Mouse (Mus musculus) stomach, embryonic 15.5 days (tissue): Measurements from ENCODE around the gene Nhsl2. TPM values are rescaled to one million over a fixed set of nuclear protein-coding genes. Genes with fewer than 3 reads are reported as not detected.
A peak's percentile ranks its signal among the peaks of the same experiment; 100 is the strongest.

Experiments used
- ATAC-seq: fragments of 200-750 bp; cut with Nextera tagmentation; 2 replicates; pipeline ENCODE4 v1.8.0; 2017; ENCODE audit warnings: low read depth, moderate number of reproducible peaks, moderate TSS enrichment; ENCODE audit not compliant: insufficient read depth, low FRiP score
- H3K27ac ChIP-seq: fragments of 300-500 bp; sonication (generic); 2 replicates; pipeline ENCODE4 v1.5.1; 2015; ENCODE audit warnings: mild to moderate bottlenecking, inconsistent platforms
- H3K27me3 ChIP-seq: fragments of 300-500 bp; sonication (generic); replicated peaks from 2 replicates; pipeline ENCODE4 v1.6.1; 2015; ENCODE audit warnings: inconsistent platforms
- H3K36me3 ChIP-seq: fragments of 300-500 bp; sonication (generic); 2 replicates; pipeline ENCODE4 v1.6.1; 2015; ENCODE audit warnings: inconsistent platforms
- H3K4me1 ChIP-seq: fragments of 300-500 bp; sonication (generic); 2 replicates; pipeline ENCODE4 v1.6.1; 2015; ENCODE audit warnings: inconsistent platforms
- H3K4me2 ChIP-seq: fragments of 300-500 bp; sonication (generic); 2 replicates; pipeline ENCODE4 v1.6.1; 2015; ENCODE audit warnings: mild to moderate bottlenecking, inconsistent platforms
- H3K4me3 ChIP-seq: fragments of 300-500 bp; sonication (generic); replicated peaks from 2 replicates; pipeline ENCODE4 v1.5.1; 2015; ENCODE audit warnings: inconsistent platforms
- H3K9ac ChIP-seq: fragments of 300-500 bp; sonication (generic); 2 replicates; pipeline ENCODE4 v1.6.1; 2015; ENCODE audit warnings: inconsistent platforms
- H3K9me3 ChIP-seq: fragments of 300-500 bp; sonication (generic); 2 replicates; pipeline ENCODE4 v1.6.1; 2016; ENCODE audit warnings: inconsistent platforms
- WGBS: fragments of 180-500 bp; shearing (Covaris S2); methylation state at CpG from one replicate; pipeline ENCODE4 v1.1.7; 2015; 5-methylcytosine and 5-hydroxymethylcytosine counted together
- polyA plus RNA-seq: library from polyadenylated mRNA; unstranded; fragments of >200 nt; fragmentation: Nextera tagmentation; extraction: Ambion mirVana; gene quantifications from 2 replicates; pipeline ENCODE4 v1.2.1, GENCODE M21; 2015

The Nhsl2 gene
- polyA plus RNA-seq, 1 experiment from 2014 or later = 10.5 TPM

- Histone ChIP-seq H3K4me1 (no peaks in the 10 kb centered on the region), H3K9ac (no peak overlapping the region), H3K4me2 (no peak overlapping the region), H3K4me3 (no peak overlapping the region), H3K9me3 (no peaks in the 10 kb centered on the region), H3K27me3 (0 out of 2 replicates have a peak, but pooled peaks cover 3% of the 10 kb centered on the region), H3K27ac (peak overlapping the region; percentile 57), H3K36me3 (no peaks in the 10 kb centered on the region)
- ATAC-seq = no peak; the same call in 1 of the 2 replicates
- WGBS = 30% methylated on average over 12 of the region's 12 CpGs
Observed at GRCm38 (mm10) chrX:101993841-101994571, 144.8 kb downstream of the Nhsl2 start.

GRCm38 (mm10) chrX:101996726-101997125, 147.5 kb downstream of the Nhsl2 start:
- H3K4me2 ChIP-seq = no peak overlapping the region
- H3K9me3 ChIP-seq = no peaks in the 10 kb centered on the region
- WGBS = 86% methylated on average over 2 of the region's 2 CpGs
- H3K27me3 ChIP-seq = no peaks in the 10 kb centered on the region
- no peaks in the 10 kb centered on the region for H3K36me3 ChIP-seq
- H3K9ac ChIP-seq = no peak overlapping the region
- H3K4me1 ChIP-seq = no peaks in the 10 kb centered on the region
- H3K4me3 ChIP-seq = no peak overlapping the region
- no peak for ATAC-seq
- no peak overlapping the region for H3K27ac ChIP-seq

GRCm38 (mm10) chrX:102003632-102004315, 154.6 kb downstream of the Nhsl2 start:
- Histone ChIP-seq H3K27me3 (peaks cover 4% of the 10 kb centered on the region; the same call in 1 of the 2 replicates), H3K4me2 (peak overlapping the region; percentile 51), H3K9ac (no peak overlapping the region), H3K4me3 (peak overlapping the region; percentile 25), H3K36me3 (no peaks in the 10 kb centered on the region), H3K27ac (no peak overlapping the region), H3K4me1 (0 out of 2 replicates have a peak, but pooled peaks cover 5% of the 10 kb centered on the region), H3K9me3 (no peaks in the 10 kb centered on the region)
- ATAC-seq = 0 out of 2 replicates have a peak, but pooled peaks have one; percentile 14
- WGBS = 21% methylated on average over 20 of the region's 20 CpGs

- peak overlapping the region; percentile 25 for H3K4me3 ChIP-seq
- H3K9ac ChIP-seq = no peak overlapping the region
- no peaks in the 10 kb centered on the region for H3K9me3 ChIP-seq
- peaks cover 4% of the 10 kb centered on the region; the same call in 1 of the 2 replicates for H3K27me3 ChIP-seq
- ATAC-seq = no peak
- H3K4me2 ChIP-seq = peak overlapping the region; percentile 51
- WGBS = 14% methylated on average over 7 of the region's 7 CpGs
- no peaks in the 10 kb centered on the region for H3K36me3 ChIP-seq
- H3K27ac ChIP-seq = no peak overlapping the region
- H3K4me1 ChIP-seq = 0 out of 2 replicates have a peak, but pooled peaks cover 5% of the 10 kb centered on the region
Observed at GRCm38 (mm10) chrX:102004370-102004769, 155.2 kb downstream of the Nhsl2 start.

- H3K27me3 ChIP-seq = peaks cover 4% of the 10 kb centered on the region; the same call in 1 of the 2 replicates
- peak overlapping the region; percentile 73 for H3K27ac ChIP-seq
Observed at GRCm38 (mm10) chrX:102005141-102005641, 156.0 kb downstream of the Nhsl2 start.

GRCm38 (mm10) chrX:102007935-102008334, 158.8 kb downstream of the Nhsl2 start:
- Histone ChIP-seq H3K9me3 (no peaks in the 10 kb centered on the region), H3K4me3 (no peak overlapping the region), H3K27ac (no peak overlapping the region), H3K27me3 (peaks cover 4% of the 10 kb centered on the region; the same call in 1 of the 2 replicates), H3K4me1 (0 out of 2 replicates have a peak, but pooled peaks cover 5% of the 10 kb centered on the region), H3K4me2 (no peak overlapping the region), H3K36me3 (no peaks in the 10 kb centered on the region), H3K9ac (no peak overlapping the region)
- no peak for ATAC-seq
- WGBS = 55% methylated on average over 2 of the region's 2 CpGs

More at GRCm38 (mm10) chrX:102005141-102005641, 156.0 kb downstream of the Nhsl2 start:
- Histone ChIP-seq H3K4me1 (0 out of 2 replicates have a peak, but pooled peaks cover 5% of the 10 kb centered on the region), H3K9ac (no peak overlapping the region), H3K4me2 (peak overlapping the region; percentile 51), H3K4me3 (peak overlapping the region; percentile 19), H3K36me3 (no peaks in the 10 kb centered on the region), H3K9me3 (no peaks in the 10 kb centered on the region)
- peak; percentile 89 for ATAC-seq
- WGBS = 12% methylated on average over 10 of the region's 10 CpGs

GRCm38 (mm10) chrX:102017213-102017923, 168.2 kb downstream of the Nhsl2 start:
- H3K27me3 ChIP-seq = peaks cover 4% of the 10 kb centered on the region
- no peak for ATAC-seq
- H3K36me3 ChIP-seq = no peaks in the 10 kb centered on the region
- no peaks in the 10 kb centered on the region for H3K4me1 ChIP-seq
- WGBS = 49% methylated on average over 9 of the region's 9 CpGs
- H3K4me2 ChIP-seq = no peak overlapping the region
- no peak overlapping the region for H3K9ac ChIP-seq
- H3K27ac ChIP-seq = no peak overlapping the region
- no peak overlapping the region for H3K4me3 ChIP-seq
- no peaks in the 10 kb centered on the region for H3K9me3 ChIP-seq

- H3K4me3 ChIP-seq = no peak overlapping the region
- ATAC-seq = peak; percentile 60; the same call in 1 of the 2 replicates
- H3K4me2 ChIP-seq = no peak overlapping the region
- no peaks in the 10 kb centered on the region for H3K4me1 ChIP-seq
- no peaks in the 10 kb centered on the region for H3K9me3 ChIP-seq
- no peaks in the 10 kb centered on the region for H3K36me3 ChIP-seq
- no peak overlapping the region for H3K27ac ChIP-seq
- WGBS = 42% methylated on average over 3 of the region's 3 CpGs
- peaks cover 4% of the 10 kb centered on the region for H3K27me3 ChIP-seq
- H3K9ac ChIP-seq = no peak overlapping the region
Observed at GRCm38 (mm10) chrX:102018890-102019289, 169.7 kb downstream of the Nhsl2 start.

- 70% methylated on average over 7 of the region's 7 CpGs for WGBS
- Histone ChIP-seq H3K27ac (peak overlapping the region; percentile 26; the same call in 1 of the 2 replicates), H3K36me3 (no peaks in the 10 kb centered on the region), H3K9ac (no peak overlapping the region), H3K4me3 (no peak overlapping the region), H3K4me1 (no peaks in the 10 kb centered on the region), H3K4me2 (no peak overlapping the region), H3K9me3 (no peaks in the 10 kb centered on the region), H3K27me3 (peaks cover 4% of the 10 kb centered on the region)
- no peak for ATAC-seq
Observed at GRCm38 (mm10) chrX:102019471-102020240, 170.5 kb downstream of the Nhsl2 start.

- Histone ChIP-seq H3K9ac (no peak overlapping the region), H3K4me2 (no peak overlapping the region), H3K9me3 (no peaks in the 10 kb centered on the region), H3K36me3 (no peaks in the 10 kb centered on the region), H3K27me3 (peaks cover 3% of the 10 kb centered on the region; the same call in 1 of the 2 replicates), H3K27ac (no peak overlapping the region), H3K4me3 (no peak overlapping the region), H3K4me1 (no peaks in the 10 kb centered on the region)
- ATAC-seq = no peak
- WGBS = 39% methylated on average over 3 of the region's 3 CpGs
Observed at GRCm38 (mm10) chrX:102024976-102025375, 175.8 kb downstream of the Nhsl2 start.

GRCm38 (mm10) chrX:102031851-102032250, 182.7 kb downstream of the Nhsl2 start:
- H3K36me3 ChIP-seq = no peaks in the 10 kb centered on the region

More at GRCm38 (mm10) chrX:102031851-102032250, 182.7 kb downstream of the Nhsl2 start:
- Histone ChIP-seq H3K27ac (no peak overlapping the region), H3K9ac (no peak overlapping the region), H3K27me3 (no peaks in the 10 kb centered on the region; the same call in 1 of the 2 replicates), H3K9me3 (no peaks in the 10 kb centered on the region), H3K4me1 (no peaks in the 10 kb centered on the region), H3K4me2 (no peak overlapping the region), H3K4me3 (no peak overlapping the region)
- WGBS = 46% methylated on average over 6 of the region's 6 CpGs
- no peak for ATAC-seq
